Mouse (Mus musculus): ENCODE results near the gene Lpp. TPM values are rescaled to one million over a fixed set of nuclear protein-coding genes. Genes with fewer than 3 reads are reported as not detected.

Gene Lpp
- polyA plus RNA-seq, 1 experiment from 2014 or later, result 79.2 TPM

DNA sequence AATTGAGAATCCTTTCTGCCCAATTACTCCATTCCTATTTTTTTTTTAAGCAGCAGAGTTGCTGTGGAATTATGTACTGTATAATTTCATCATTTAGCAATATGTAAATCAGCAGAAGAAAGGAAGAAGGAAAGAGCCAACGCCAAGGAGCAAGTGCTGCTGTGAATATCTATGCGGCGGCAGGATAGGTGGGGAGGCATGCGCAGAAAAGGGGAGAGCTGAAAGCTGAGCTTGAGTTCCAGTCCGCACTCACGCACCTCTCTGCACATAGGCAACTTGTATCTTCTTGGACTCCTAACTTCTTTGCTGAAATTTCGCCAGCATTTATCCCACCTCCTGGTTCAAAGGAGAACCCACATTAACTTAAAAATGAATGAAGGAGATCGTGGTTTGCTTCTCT, 636.2 kb downstream of the Lpp start:
- ATAC-seq (replicated peaks; ENCODE audit: low FRiP score, low TSS enrichment, low read depth) (no peak), DNase-seq (ENCODE audit: low spot score) (no peak)
- Histone ChIP-seq H3K27ac (ENCODE audit: low read depth) (no peak overlapping the region), H3K4me1 (replicated peaks; ENCODE audit: control insufficient read depth, insufficient read depth, low read length) (0 out of 2 replicates have a peak, but pooled peaks cover 4% of the 10 kb centered on the region), H3K27me3 (replicated peaks; ENCODE audit: control insufficient read depth, insufficient read depth, low read length) (no peaks in the 10 kb centered on the region), H3K4me2 (ENCODE audit: low read length) (no peak overlapping the region), H3K9ac (ENCODE audit: low read length) (no peak overlapping the region), H3K9me3 (ENCODE audit: control insufficient read depth, low read length) (no peaks in the 10 kb centered on the region), H3K36me3 (ENCODE audit: control insufficient read depth, insufficient read depth, low read length) (no peaks in the 10 kb centered on the region), H3K4me3 (ENCODE audit: low read depth, low read length) (no peak overlapping the region)
- WGBS, result 86% methylated on average over 8 of the region's 8 CpGs

DNA sequence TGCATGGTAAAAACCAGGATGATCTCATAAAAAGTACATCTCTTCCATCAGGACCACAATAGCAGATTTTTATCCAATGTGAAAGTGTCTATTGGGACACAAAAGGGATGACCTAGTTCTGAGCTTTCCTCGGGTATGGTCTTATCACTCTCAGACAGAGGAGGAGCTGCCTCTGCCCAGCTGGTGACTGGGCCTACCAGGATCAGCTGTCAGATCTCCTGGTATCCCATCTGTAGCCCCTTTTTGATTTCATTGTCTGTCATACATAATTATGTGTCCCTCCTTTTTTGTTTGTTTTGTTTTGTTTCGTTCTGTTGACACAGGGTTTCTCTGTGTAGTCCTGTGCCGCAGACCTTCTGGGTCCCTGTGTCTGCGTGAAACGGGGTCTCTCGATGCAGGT, 644.1 kb downstream of the Lpp start:
- WGBS, result 78% methylated on average over 6 of the region's 6 CpGs
- H3K4me3 ChIP-seq (ENCODE audit: low read depth, low read length), result no peak overlapping the region
- DNase-seq (ENCODE audit: low spot score), result no peak
- no peak overlapping the region for H3K27ac ChIP-seq (ENCODE audit: low read depth)
- no peaks in the 10 kb centered on the region for H3K9me3 ChIP-seq (ENCODE audit: control insufficient read depth, low read length)
- no peak overlapping the region for H3K9ac ChIP-seq (ENCODE audit: low read length)
- no peaks in the 10 kb centered on the region for H3K36me3 ChIP-seq (ENCODE audit: control insufficient read depth, insufficient read depth, low read length)
- H3K27me3 ChIP-seq (replicated peaks; ENCODE audit: control insufficient read depth, insufficient read depth, low read length), result no peaks in the 10 kb centered on the region
- H3K4me2 ChIP-seq (ENCODE audit: low read length), result no peak overlapping the region
- no peak for ATAC-seq (replicated peaks; ENCODE audit: low FRiP score, low TSS enrichment, low read depth)
- no peaks in the 10 kb centered on the region; the same call in 1 of the 2 replicates for H3K4me1 ChIP-seq (replicated peaks; ENCODE audit: control insufficient read depth, insufficient read depth, low read length)

DNA sequence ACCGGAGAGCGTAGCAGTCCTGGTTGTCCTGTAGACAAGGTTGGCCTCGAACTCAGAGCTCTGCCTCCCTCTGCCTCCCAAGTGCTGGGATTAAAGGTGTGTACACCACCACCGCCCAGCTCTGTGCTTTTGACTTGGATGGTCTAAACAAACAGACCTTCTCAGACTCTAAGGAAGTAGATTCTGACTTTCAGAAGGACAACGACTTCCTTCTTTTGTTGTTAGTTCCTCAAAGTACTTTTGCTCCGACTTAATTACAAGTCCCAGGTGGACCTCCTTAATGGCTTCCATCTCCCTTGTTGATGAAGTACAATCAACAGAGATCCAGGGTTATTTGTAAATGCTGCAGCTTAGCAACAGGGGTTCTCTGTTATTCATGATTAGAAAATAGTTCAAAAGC, 645.2 kb downstream of the Lpp start:
- Histone ChIP-seq H3K9ac (ENCODE audit: low read length) (no peak overlapping the region), H3K4me1 (replicated peaks; ENCODE audit: control insufficient read depth, insufficient read depth, low read length) (no peaks in the 10 kb centered on the region; the same call in 1 of the 2 replicates), H3K36me3 (ENCODE audit: control insufficient read depth, insufficient read depth, low read length) (no peaks in the 10 kb centered on the region), H3K4me2 (ENCODE audit: low read length) (no peak overlapping the region), H3K4me3 (ENCODE audit: low read depth, low read length) (no peak overlapping the region), H3K27ac (ENCODE audit: low read depth) (no peak overlapping the region), H3K9me3 (ENCODE audit: control insufficient read depth, low read length) (no peaks in the 10 kb centered on the region), H3K27me3 (replicated peaks; ENCODE audit: control insufficient read depth, insufficient read depth, low read length) (no peaks in the 10 kb centered on the region)
- WGBS, result 87% methylated on average over 6 of the region's 6 CpGs
- ATAC-seq (replicated peaks; ENCODE audit: low FRiP score, low TSS enrichment, low read depth) (no peak), DNase-seq (ENCODE audit: low spot score) (no peak)

DNA sequence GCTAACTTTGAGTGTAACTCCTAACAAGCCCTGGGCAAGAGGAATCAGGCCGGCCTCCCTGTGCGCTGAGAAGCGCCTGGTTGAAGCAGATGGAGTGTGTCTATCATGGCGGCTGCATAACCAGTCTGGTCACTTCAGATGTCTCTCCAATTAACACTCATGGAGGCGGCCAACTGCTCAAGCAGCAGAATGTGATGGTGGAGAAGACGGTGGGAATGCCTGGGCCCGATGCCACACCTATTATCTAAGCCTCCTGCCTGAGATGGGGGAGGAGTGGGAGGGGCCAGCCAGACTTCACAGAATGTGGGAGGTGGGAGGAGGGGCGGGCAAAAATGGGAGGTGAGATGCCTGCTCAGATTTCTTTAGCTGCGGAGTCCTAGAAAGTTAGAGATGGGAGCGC, 646.6 kb downstream of the Lpp start:
- Histone ChIP-seq H3K9ac (ENCODE audit: low read length) (no peak overlapping the region), H3K27me3 (replicated peaks; ENCODE audit: control insufficient read depth, insufficient read depth, low read length) (no peaks in the 10 kb centered on the region), H3K4me2 (ENCODE audit: low read length) (no peak overlapping the region), H3K4me3 (ENCODE audit: low read depth, low read length) (no peak overlapping the region), H3K27ac (ENCODE audit: low read depth) (no peak overlapping the region), H3K4me1 (replicated peaks; ENCODE audit: control insufficient read depth, insufficient read depth, low read length) (no peaks in the 10 kb centered on the region; the same call in 1 of the 2 replicates), H3K9me3 (ENCODE audit: control insufficient read depth, low read length) (no peaks in the 10 kb centered on the region), H3K36me3 (ENCODE audit: control insufficient read depth, insufficient read depth, low read length) (no peaks in the 10 kb centered on the region)
- no peak for DNase-seq (ENCODE audit: low spot score)
- ATAC-seq (replicated peaks; ENCODE audit: low FRiP score, low TSS enrichment, low read depth), result no peak
- WGBS, result 45% methylated on average over 10 of the region's 10 CpGs

DNA sequence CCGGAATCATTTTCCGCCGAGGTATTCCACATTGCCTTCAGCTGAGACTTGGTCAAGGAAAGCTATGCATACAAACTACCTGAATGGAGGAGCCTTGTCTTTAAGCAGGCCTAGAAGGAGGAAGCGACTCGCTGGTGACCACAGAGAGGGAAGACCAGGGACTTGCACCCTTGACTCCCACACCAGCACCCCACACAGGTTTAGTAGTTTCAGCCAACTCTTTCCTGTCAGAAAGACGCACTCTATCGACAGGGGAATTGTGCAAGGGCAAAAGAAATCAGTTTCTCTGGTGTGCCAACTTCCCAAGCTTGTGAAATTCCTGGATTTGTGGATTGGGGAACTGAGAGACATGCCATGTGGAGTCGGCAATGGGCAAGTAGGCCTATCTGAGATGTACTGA, 647.9 kb downstream of the Lpp start:
- H3K27me3 ChIP-seq (replicated peaks; ENCODE audit: control insufficient read depth, insufficient read depth, low read length), result no peaks in the 10 kb centered on the region
- H3K27ac ChIP-seq (ENCODE audit: low read depth), result no peak overlapping the region
- no peak overlapping the region for H3K9ac ChIP-seq (ENCODE audit: low read length)
- no peaks in the 10 kb centered on the region; the same call in 1 of the 2 replicates for H3K4me1 ChIP-seq (replicated peaks; ENCODE audit: control insufficient read depth, insufficient read depth, low read length)
- H3K36me3 ChIP-seq (ENCODE audit: control insufficient read depth, insufficient read depth, low read length), result no peaks in the 10 kb centered on the region
- no peak overlapping the region for H3K4me2 ChIP-seq (ENCODE audit: low read length)
- no peak for DNase-seq (ENCODE audit: low spot score)
- no peak overlapping the region for H3K4me3 ChIP-seq (ENCODE audit: low read depth, low read length)
- ATAC-seq (replicated peaks; ENCODE audit: low FRiP score, low TSS enrichment, low read depth), result no peak
- H3K9me3 ChIP-seq (ENCODE audit: control insufficient read depth, low read length), result no peaks in the 10 kb centered on the region
- 93% methylated on average over 8 of the region's 8 CpGs for WGBS

DNA sequence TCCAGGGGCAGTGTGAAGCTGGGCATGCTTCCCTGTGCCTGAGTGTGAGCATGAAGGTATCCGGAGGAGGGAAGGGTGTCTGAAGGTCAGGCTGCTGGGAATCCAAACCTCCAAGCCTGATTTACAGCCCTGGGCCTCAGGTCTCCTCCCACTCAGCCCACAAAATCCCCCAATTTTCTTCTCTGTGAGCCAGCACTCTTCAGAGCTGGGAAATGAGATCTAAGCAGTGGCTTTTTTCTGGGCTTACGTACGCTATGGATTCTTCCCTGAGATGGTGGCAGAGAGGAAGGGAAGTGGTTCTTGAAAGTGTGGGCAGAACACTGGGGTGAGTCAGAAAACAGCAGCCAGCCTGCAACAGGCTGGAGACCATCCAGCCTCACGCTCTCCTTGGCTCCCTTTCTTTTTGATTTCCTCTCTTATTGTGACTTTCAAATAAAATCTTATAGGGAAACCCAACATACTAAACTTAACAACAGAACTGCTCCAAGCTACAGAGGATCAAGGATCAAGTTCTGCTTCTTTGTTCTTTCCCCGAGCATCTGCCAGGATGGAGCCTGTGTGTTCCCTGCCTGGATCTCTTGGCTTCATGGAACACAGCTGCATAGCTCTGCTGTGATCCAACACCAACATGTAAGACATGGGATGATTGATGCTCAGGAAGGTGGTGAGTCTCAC, 648.7 kb downstream of the Lpp start:
- Histone ChIP-seq H3K36me3 (ENCODE audit: control insufficient read depth, insufficient read depth, low read length) (no peaks in the 10 kb centered on the region), H3K4me1 (replicated peaks; ENCODE audit: control insufficient read depth, insufficient read depth, low read length) (no peaks in the 10 kb centered on the region; the same call in 1 of the 2 replicates), H3K9ac (ENCODE audit: low read length) (no peak overlapping the region), H3K4me2 (ENCODE audit: low read length) (no peak overlapping the region), H3K9me3 (ENCODE audit: control insufficient read depth, low read length) (no peaks in the 10 kb centered on the region), H3K27me3 (replicated peaks; ENCODE audit: control insufficient read depth, insufficient read depth, low read length) (no peaks in the 10 kb centered on the region), H3K27ac (ENCODE audit: low read depth) (peak overlapping the region; percentile 33; the same call in 1 of the 2 replicates), H3K4me3 (ENCODE audit: low read depth, low read length) (no peak overlapping the region)
- ATAC-seq (replicated peaks; ENCODE audit: low FRiP score, low TSS enrichment, low read depth) (no peak), DNase-seq (ENCODE audit: low spot score) (no peak)
- 42% methylated on average over 5 of the region's 5 CpGs for WGBS

MicroRNA genes within 50 kb of the gene (microRNA counts, 519-probe panel; counts per million panel counts)
- 4,668 counts per million, percentile 76 among the panel's probes with 10 or more counts for microRNA mmu-miR-28

Small RNAs within 50 kb of the gene (microRNA-seq; reads per million reads assigned to microRNA genes)
- gene Mir28a, result 1,755 reads per million, percentile 83 among the genes with 10 or more reads in this experiment

Data from intestine, embryonic 14.5 days (tissue).